Mouse (Mus musculus) CH12.LX (cell line): ENCODE data around the gene Tgfb1.

Source experiments
- CHD2 ChIP-seq: IDR thresholded peaks from 2 replicates; pipeline ENCODE4 v1.6.1; 2011; ENCODE audit warnings: low read length, improper control_type of control experiment
- EP300 ChIP-seq: IDR thresholded peaks from 2 replicates; pipeline ENCODE4 v1.6.1; 2011; ENCODE audit warnings: low read length, improper control_type of control experiment
- MXI1 ChIP-seq: IDR thresholded peaks from 2 replicates; pipeline ENCODE4 v1.6.1; 2011; ENCODE audit warnings: mild to moderate bottlenecking, low read depth, low read length, improper control_type of control experiment
- MYC ChIP-seq: IDR thresholded peaks from 2 replicates; pipeline ENCODE4 v1.6.1; 2011; ENCODE audit warnings: low read depth, mild to moderate bottlenecking, improper control_type of control experiment, low read length
- POLR2A ChIP-seq: IDR thresholded peaks from 2 replicates; pipeline ENCODE4 v1.6.1; 2011; ENCODE audit warnings: low read depth, mild to moderate bottlenecking, improper control_type of control experiment, low read length

- TF ChIP-seq CHD2 (no peak), EP300 (no peak), POLR2A (no peak), MYC (no peak), MXI1 (no peak)
These were observed 42.6 kb downstream of the Tgfb1 start for GRCm38 (mm10) chr7:25729396-25729795.
